Mouse (Mus musculus) E14TG2a.4 (cell line): ENCODE measurements around the gene Rab40c.

Source experiments
- CTCF ChIP-seq: conservative IDR thresholded peaks from 2 replicates; pipeline ENCODE4 v1.5.1; 2014; ENCODE audit warnings: low read length
- NANOG ChIP-seq: IDR thresholded peaks from 2 replicates; pipeline ENCODE4 v1.6.1; 2014; ENCODE audit warnings: borderline replicate concordance, low read length, mixed read lengths
- POU5F1 ChIP-seq: IDR thresholded peaks from 2 replicates; pipeline ENCODE4 v1.6.1; 2014; ENCODE audit warnings: low read length, borderline replicate concordance

- TF ChIP-seq CTCF = no peak
- TF ChIP-seq POU5F1 = no peak
- TF ChIP-seq NANOG = no peak
Observed at GRCm38 (mm10) chr17:25914295-25914694, 5.2 kb downstream of the Rab40c start.
